Mouse (Mus musculus): ENCODE data around the gene Snap91. TPM values are rescaled to one million over a fixed set of nuclear protein-coding genes. Genes with fewer than 3 reads are reported as not detected.

The Snap91 gene
- polyA plus RNA-seq, 1 experiment from 2014 or later, result 8.4 TPM

GRCm38 (mm10) chr9:86857626-86858025 lies 22.8 kb downstream of the Snap91 start:
- Histone ChIP-seq H3K36me3 (no peaks in the 10 kb centered on the region), H3K9me3 (no peaks in the 10 kb centered on the region), H3K27ac (no peak overlapping the region), H3K4me3 (no peak overlapping the region), H3K9ac (no peak overlapping the region), H3K27me3 (no peaks in the 10 kb centered on the region), H3K4me1 (no peaks in the 10 kb centered on the region), H3K4me2 (replicated peaks) (no peak overlapping the region)
- ATAC-seq (ENCODE audit: insufficient number of reproducible peaks, insufficient read depth, low FRiP score, low TSS enrichment), result no peak
- WGBS, result 88% methylated on average over 2 of the region's 2 CpGs

- H3K27ac ChIP-seq, result no peak overlapping the region
- H3K27me3 ChIP-seq, result no peaks in the 10 kb centered on the region
- no peak overlapping the region for H3K4me2 ChIP-seq (replicated peaks)
- no peaks in the 10 kb centered on the region for H3K36me3 ChIP-seq
- no peaks in the 10 kb centered on the region for H3K4me1 ChIP-seq
- 91% methylated on average over 3 of the region's 3 CpGs for WGBS
- no peak overlapping the region for H3K9ac ChIP-seq
- H3K9me3 ChIP-seq, result no peaks in the 10 kb centered on the region
- no peak overlapping the region for H3K4me3 ChIP-seq
- no peak for ATAC-seq (ENCODE audit: insufficient number of reproducible peaks, insufficient read depth, low FRiP score, low TSS enrichment)
These were observed 27.6 kb downstream of the Snap91 start for GRCm38 (mm10) chr9:86852861-86853260.

GRCm38 (mm10) chr9:86851689-86852088 lies 28.8 kb downstream of the Snap91 start:
- Histone ChIP-seq H3K36me3 (no peaks in the 10 kb centered on the region), H3K27me3 (no peaks in the 10 kb centered on the region), H3K4me1 (no peaks in the 10 kb centered on the region), H3K9me3 (no peaks in the 10 kb centered on the region), H3K27ac (no peak overlapping the region), H3K4me2 (replicated peaks) (no peak overlapping the region), H3K9ac (no peak overlapping the region), H3K4me3 (no peak overlapping the region)
- no peak for ATAC-seq (ENCODE audit: insufficient number of reproducible peaks, insufficient read depth, low FRiP score, low TSS enrichment)
- WGBS, result 91% methylated on average over 5 of the region's 5 CpGs

- no peak overlapping the region for H3K27ac ChIP-seq
- no peaks in the 10 kb centered on the region for H3K4me1 ChIP-seq
- WGBS, result 73% methylated on average over 3 of the region's 3 CpGs
- no peaks in the 10 kb centered on the region for H3K36me3 ChIP-seq
- H3K4me3 ChIP-seq, result no peak overlapping the region
- no peaks in the 10 kb centered on the region for H3K9me3 ChIP-seq
- ATAC-seq (ENCODE audit: insufficient number of reproducible peaks, insufficient read depth, low FRiP score, low TSS enrichment), result no peak
- H3K4me2 ChIP-seq (replicated peaks), result no peak overlapping the region
- H3K27me3 ChIP-seq, result no peaks in the 10 kb centered on the region
- H3K9ac ChIP-seq, result no peak overlapping the region
These were observed 29.8 kb downstream of the Snap91 start for GRCm38 (mm10) chr9:86850452-86851207.

GRCm38 (mm10) chr9:86843747-86844353 lies 36.6 kb downstream of the Snap91 start:
- no peaks in the 10 kb centered on the region for H3K4me1 ChIP-seq
- no peaks in the 10 kb centered on the region for H3K27me3 ChIP-seq
- 70% methylated on average over 5 of the region's 5 CpGs for WGBS
- H3K27ac ChIP-seq, result no peak overlapping the region
- H3K9ac ChIP-seq, result no peak overlapping the region
- H3K36me3 ChIP-seq, result no peaks in the 10 kb centered on the region
- no peak for ATAC-seq (ENCODE audit: insufficient number of reproducible peaks, insufficient read depth, low FRiP score, low TSS enrichment)
- no peak overlapping the region for H3K4me3 ChIP-seq
- no peaks in the 10 kb centered on the region for H3K9me3 ChIP-seq
- no peak overlapping the region for H3K4me2 ChIP-seq (replicated peaks)

- H3K9me3 ChIP-seq, result no peaks in the 10 kb centered on the region
These were observed 50.7 kb downstream of the Snap91 start for GRCm38 (mm10) chr9:86829792-86830191.

GRCm38 (mm10) chr9:86829034-86829433 lies 51.4 kb downstream of the Snap91 start:
- no peak overlapping the region for H3K4me2 ChIP-seq (replicated peaks)
- no peaks in the 10 kb centered on the region for H3K9me3 ChIP-seq
- ATAC-seq (ENCODE audit: insufficient number of reproducible peaks, insufficient read depth, low FRiP score, low TSS enrichment), result no peak
- no peak overlapping the region for H3K27ac ChIP-seq
- H3K4me1 ChIP-seq, result no peaks in the 10 kb centered on the region
- no peak overlapping the region for H3K4me3 ChIP-seq
- H3K27me3 ChIP-seq, result no peaks in the 10 kb centered on the region
- 58% methylated on average over 8 of the region's 8 CpGs for WGBS
- no peak overlapping the region for H3K9ac ChIP-seq
- no peaks in the 10 kb centered on the region for H3K36me3 ChIP-seq

More at GRCm38 (mm10) chr9:86829792-86830191, 50.7 kb downstream of the Snap91 start:
- H3K36me3 ChIP-seq, result no peaks in the 10 kb centered on the region
- WGBS, result 80% methylated on average over 2 of the region's 2 CpGs
- no peaks in the 10 kb centered on the region for H3K4me1 ChIP-seq
- no peak for ATAC-seq (ENCODE audit: insufficient number of reproducible peaks, insufficient read depth, low FRiP score, low TSS enrichment)
- H3K4me3 ChIP-seq, result no peak overlapping the region
- no peaks in the 10 kb centered on the region for H3K27me3 ChIP-seq
- H3K9ac ChIP-seq, result no peak overlapping the region
- H3K27ac ChIP-seq, result no peak overlapping the region
- no peak overlapping the region for H3K4me2 ChIP-seq (replicated peaks)

- Histone ChIP-seq H3K9ac (no peak overlapping the region), H3K4me1 (no peaks in the 10 kb centered on the region), H3K27me3 (no peaks in the 10 kb centered on the region), H3K9me3 (no peaks in the 10 kb centered on the region), H3K4me2 (replicated peaks) (no peak overlapping the region), H3K4me3 (no peak overlapping the region), H3K36me3 (no peaks in the 10 kb centered on the region), H3K27ac (no peak overlapping the region)
- ATAC-seq (ENCODE audit: insufficient number of reproducible peaks, insufficient read depth, low FRiP score, low TSS enrichment), result no peak
- WGBS, result 79% methylated on average over 5 of the region's 5 CpGs
These were observed 61.1 kb downstream of the Snap91 start for GRCm38 (mm10) chr9:86819366-86819765.

- ATAC-seq (ENCODE audit: insufficient number of reproducible peaks, insufficient read depth, low FRiP score, low TSS enrichment), result no peak
- no peaks in the 10 kb centered on the region for H3K27me3 ChIP-seq
- no peaks in the 10 kb centered on the region for H3K4me1 ChIP-seq
- H3K4me3 ChIP-seq, result no peak overlapping the region
- H3K9ac ChIP-seq, result no peak overlapping the region
- 69% methylated on average over 4 of the region's 4 CpGs for WGBS
- no peak overlapping the region for H3K4me2 ChIP-seq (replicated peaks)
- H3K36me3 ChIP-seq, result no peaks in the 10 kb centered on the region
- H3K27ac ChIP-seq, result no peak overlapping the region
- H3K9me3 ChIP-seq, result no peaks in the 10 kb centered on the region
These were observed 62.8 kb downstream of the Snap91 start for GRCm38 (mm10) chr9:86817673-86818072.

GRCm38 (mm10) chr9:86814340-86814739 lies 66.1 kb downstream of the Snap91 start:
- no peaks in the 10 kb centered on the region for H3K9me3 ChIP-seq
- H3K27me3 ChIP-seq, result no peaks in the 10 kb centered on the region
- WGBS, result 75% methylated on average over 6 of the region's 6 CpGs
- H3K9ac ChIP-seq, result no peak overlapping the region
- H3K4me2 ChIP-seq (replicated peaks), result no peak overlapping the region
- no peak overlapping the region for H3K4me3 ChIP-seq
- ATAC-seq (ENCODE audit: insufficient number of reproducible peaks, insufficient read depth, low FRiP score, low TSS enrichment), result no peak
- no peaks in the 10 kb centered on the region for H3K4me1 ChIP-seq
- no peaks in the 10 kb centered on the region for H3K36me3 ChIP-seq
- H3K27ac ChIP-seq, result no peak overlapping the region

- Histone ChIP-seq H3K4me2 (replicated peaks) (no peak overlapping the region), H3K4me3 (no peak overlapping the region), H3K27ac (no peak overlapping the region), H3K27me3 (no peaks in the 10 kb centered on the region), H3K9me3 (no peaks in the 10 kb centered on the region), H3K9ac (no peak overlapping the region), H3K36me3 (no peaks in the 10 kb centered on the region), H3K4me1 (no peaks in the 10 kb centered on the region)
- ATAC-seq (ENCODE audit: insufficient number of reproducible peaks, insufficient read depth, low FRiP score, low TSS enrichment), result no peak
- 23% methylated on average over 5 of the region's 5 CpGs for WGBS
These were observed 67.1 kb downstream of the Snap91 start for GRCm38 (mm10) chr9:86813327-86813726.

- Histone ChIP-seq H3K36me3 (no peaks in the 10 kb centered on the region), H3K9me3 (no peaks in the 10 kb centered on the region), H3K4me1 (no peaks in the 10 kb centered on the region), H3K27me3 (no peaks in the 10 kb centered on the region), H3K27ac (no peak overlapping the region), H3K4me3 (no peak overlapping the region), H3K9ac (no peak overlapping the region), H3K4me2 (replicated peaks) (no peak overlapping the region)
- no peak for ATAC-seq (ENCODE audit: insufficient number of reproducible peaks, insufficient read depth, low FRiP score, low TSS enrichment)
- 37% methylated on average over 5 of the region's 5 CpGs for WGBS
These were observed 69.7 kb downstream of the Snap91 start for GRCm38 (mm10) chr9:86810696-86811232.
